Mouse (Mus musculus) cerebellum, adult 2 months (tissue): Measurements from ENCODE around the gene Itgb7.

ENCODE experiments used
- CTCF ChIP-seq: fragments of 200-500 bp; IDR thresholded peaks from 2 replicates; pipeline ENCODE4 v1.5.1; 2011; ENCODE audit warnings: low read depth, mild to moderate bottlenecking, control low read depth, low read length, moderate library complexity, borderline replicate concordance; ENCODE audit not compliant: insufficient read depth
- POLR2A ChIP-seq: fragments of 200-500 bp; IDR thresholded peaks from 2 replicates; pipeline ENCODE4 v1.6.1; 2011; ENCODE audit warnings: low read length, control low read depth, borderline replicate concordance; ENCODE audit not compliant: insufficient read depth

- TF ChIP-seq CTCF (no peak), POLR2A (no peak)
Measured at GRCm38 (mm10) chr15:102169064-102169463, 62.7 kb downstream of the Itgb7 start.
